Mouse (Mus musculus) forebrain, postnatal 0 days (tissue): ENCODE data around the gene Rnd2. TPM values are rescaled to one million over a fixed set of nuclear protein-coding genes. Genes with fewer than 3 reads are reported as not detected.
"Not testable (repeated sequence)": the region's sequence is repeated elsewhere in the genome, so short reads cannot be mapped to it uniquely, and the experiment has no call there.

Experiments
- ATAC-seq: fragments of 200-750 bp; cut with Nextera tagmentation; 2 replicates; pipeline ENCODE4 v1.8.0; 2017; ENCODE audit warnings: mild to moderate bottlenecking, moderate library complexity
- DNase-seq: peaks from one replicate; pipeline ENCODE4 v3.0.0-alpha.2; 2015
- H3K27ac ChIP-seq: fragments of 300-500 bp; sonication (generic); 2 replicates; pipeline ENCODE4 v1.5.1; 2014; ENCODE audit warnings: low read depth, mild to moderate bottlenecking, antibody characterized with exemption, low read length, moderate library complexity, mixed read lengths
- H3K27me3 ChIP-seq: fragments of 300-500 bp; sonication (generic); 2 replicates; pipeline ENCODE4 v1.6.1; 2014; ENCODE audit warnings: mild to moderate bottlenecking, low read length, mixed read lengths; ENCODE audit not compliant: insufficient read depth
- H3K36me3 ChIP-seq: fragments of 300-500 bp; sonication (generic); 2 replicates; pipeline ENCODE4 v1.6.1; 2014; ENCODE audit warnings: mild to moderate bottlenecking, moderate library complexity; ENCODE audit not compliant: insufficient read depth
- H3K4me1 ChIP-seq: fragments of 300-500 bp; sonication (generic); 2 replicates; pipeline ENCODE4 v1.6.1; 2014; ENCODE audit warnings: antibody characterized with exemption; ENCODE audit not compliant: insufficient read depth
- H3K4me2 ChIP-seq: fragments of 300-500 bp; sonication (generic); 2 replicates; pipeline ENCODE4 v1.6.1; 2014; ENCODE audit warnings: low read depth, mild to moderate bottlenecking, moderate library complexity
- H3K4me3 ChIP-seq: fragments of 300-500 bp; sonication (generic); 2 replicates; pipeline ENCODE4 v1.5.1; 2014; ENCODE audit warnings: low read depth, low read length, mixed read lengths
- H3K9ac ChIP-seq: fragments of 300-500 bp; sonication (generic); 2 replicates; pipeline ENCODE4 v1.6.1; 2014; ENCODE audit warnings: mild to moderate bottlenecking
- H3K9me3 ChIP-seq: fragments of 300-500 bp; sonication (generic); 2 replicates; pipeline ENCODE4 v1.6.1; 2016; ENCODE audit warnings: low read length
- CTCF ChIP-seq: sonication (generic); IDR thresholded peaks from 2 replicates; pipeline ENCODE4 v1.5.1; 2016; ENCODE audit warnings: antibody characterized with exemption, control low read depth, low read depth
- WGBS: fragments of 180-500 bp; shearing (Covaris S2); extraction: QIAGEN DNeasy Blood & Tissue Kit; methylation state at CpG from one replicate; pipeline ENCODE4 v1.1.7; 2014; 5-methylcytosine and 5-hydroxymethylcytosine counted together
- polyA plus RNA-seq: library from polyadenylated mRNA; unstranded; fragments of >200 nt; fragmentation: Nextera tagmentation; extraction: Ambion mirVana; gene quantifications from 2 replicates; pipeline ENCODE4 v1.2.1, GENCODE M21; 2015
- total RNA-seq: library from RNA; depleted of rRNA; stranded (reverse); fragments of >200 nt; gene quantifications from 2 replicates; pipeline ENCODE4 v1.2.3, GENCODE M21; 2014

The Rnd2 gene
- total and polyA plus RNA-seq, 2 experiments from 2014 or later, result 71.4 to 96.6 TPM

DNA sequence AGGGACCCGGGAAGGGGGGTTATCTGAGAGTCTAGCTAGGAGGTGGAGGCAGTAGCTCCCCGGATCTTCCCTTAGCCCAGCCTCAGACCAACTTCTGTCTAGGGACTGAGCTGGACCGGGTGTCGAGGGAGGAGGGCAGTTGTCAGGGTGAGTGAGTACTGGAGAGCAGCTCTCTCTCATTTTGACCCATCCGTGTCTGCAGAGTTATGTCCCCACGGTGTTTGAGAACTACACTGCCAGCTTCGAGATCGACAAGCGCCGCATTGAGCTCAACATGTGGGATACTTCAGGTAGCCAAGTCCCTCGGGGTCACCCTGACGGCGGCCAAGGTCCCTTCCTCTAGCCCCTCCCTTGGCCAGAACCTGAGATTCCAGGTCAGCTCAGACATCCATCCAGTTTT is 3.9 kb downstream of the Rnd2 start:
- H3K9ac ChIP-seq, result peak overlapping the region; percentile 74
- 3% methylated on average over 13 of the region's 13 CpGs for WGBS

DNA sequence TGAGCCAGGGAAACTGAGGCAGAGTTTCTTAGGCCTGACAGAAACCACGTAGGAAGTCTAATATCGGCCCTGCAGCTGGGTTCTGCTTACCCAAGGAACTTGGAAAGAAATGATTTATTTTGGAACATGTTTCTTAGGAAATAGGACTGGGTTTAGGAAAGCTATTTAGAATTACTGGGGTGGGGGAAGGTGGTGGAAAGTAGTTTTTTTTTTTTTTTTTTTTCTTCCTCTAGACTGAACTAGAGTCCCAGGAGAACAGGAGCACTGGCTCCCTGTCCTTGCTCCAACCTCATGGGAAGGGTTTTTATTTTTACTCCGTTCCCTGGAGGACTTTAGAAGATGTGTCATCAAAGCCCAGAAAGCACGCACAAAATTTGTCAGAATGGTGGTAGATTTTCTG is 4.4 kb downstream of the Rnd2 start:
- peak overlapping the region; percentile 85 for H3K4me2 ChIP-seq
- H3K27ac ChIP-seq, result no peak overlapping the region
- peaks cover 7% of the 10 kb centered on the region for H3K4me1 ChIP-seq
- peaks cover 16% of the 10 kb centered on the region for H3K36me3 ChIP-seq
- no peak for TF ChIP-seq CTCF
- no peak overlapping the region for H3K9ac ChIP-seq
- no peak for ATAC-seq
- no peaks in the 10 kb centered on the region for H3K9me3 ChIP-seq
- no peak for DNase-seq
- peak overlapping the region; percentile 70 for H3K4me3 ChIP-seq
- no peaks in the 10 kb centered on the region for H3K27me3 ChIP-seq
- 62% methylated on average over 4 of the region's 4 CpGs for whole genome bisulfite sequencing

More for the DNA sequence above, 3.9 kb downstream of the Rnd2 start:
- Histone ChIP-seq H3K4me1 (peaks cover 11% of the 10 kb centered on the region), H3K27me3 (no peaks in the 10 kb centered on the region), H3K4me2 (peak overlapping the region; percentile 85), H3K9me3 (no peaks in the 10 kb centered on the region), H3K27ac (peak overlapping the region; percentile 78; the same call in 1 of the 2 replicates), H3K36me3 (peaks cover 16% of the 10 kb centered on the region), H3K4me3 (peak overlapping the region; percentile 70)
- TF ChIP-seq CTCF, result no peak
- no peak for DNase-seq
- ATAC-seq, result no peak

DNA sequence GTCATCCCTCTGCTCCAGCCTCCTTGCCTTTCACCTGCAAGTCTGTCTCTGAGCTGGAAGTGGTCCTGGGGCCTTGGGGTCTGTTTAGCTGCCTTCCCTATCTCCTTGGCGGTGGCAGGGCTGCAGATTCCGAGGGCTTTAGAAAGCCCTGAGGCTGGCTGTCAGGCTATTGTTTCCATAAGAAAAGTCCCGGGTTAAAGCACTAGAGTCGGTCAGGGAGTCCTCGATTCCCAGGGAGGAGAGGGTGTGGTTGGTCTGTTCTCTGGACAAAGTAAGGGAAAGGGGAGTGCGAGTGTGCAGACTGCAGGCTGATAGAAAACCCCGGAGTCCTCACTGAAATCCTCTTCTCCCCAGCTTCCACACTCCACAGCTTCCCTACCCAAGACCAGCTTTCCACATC is 5.4 kb downstream of the Rnd2 start:
- H3K4me1 ChIP-seq, result no peaks in the 10 kb centered on the region
- WGBS, result 15% methylated on average over 7 of the region's 7 CpGs
- no peaks in the 10 kb centered on the region for H3K9me3 ChIP-seq
- H3K27ac ChIP-seq, result no peak overlapping the region
- DNase-seq (no peak), ATAC-seq (no peak)
- no peaks in the 10 kb centered on the region for H3K27me3 ChIP-seq
- no peak overlapping the region for H3K9ac ChIP-seq
- H3K36me3 ChIP-seq, result peaks cover 16% of the 10 kb centered on the region
- no peak overlapping the region for H3K4me3 ChIP-seq
- no peak for TF ChIP-seq CTCF
- H3K4me2 ChIP-seq, result no peak overlapping the region

DNA sequence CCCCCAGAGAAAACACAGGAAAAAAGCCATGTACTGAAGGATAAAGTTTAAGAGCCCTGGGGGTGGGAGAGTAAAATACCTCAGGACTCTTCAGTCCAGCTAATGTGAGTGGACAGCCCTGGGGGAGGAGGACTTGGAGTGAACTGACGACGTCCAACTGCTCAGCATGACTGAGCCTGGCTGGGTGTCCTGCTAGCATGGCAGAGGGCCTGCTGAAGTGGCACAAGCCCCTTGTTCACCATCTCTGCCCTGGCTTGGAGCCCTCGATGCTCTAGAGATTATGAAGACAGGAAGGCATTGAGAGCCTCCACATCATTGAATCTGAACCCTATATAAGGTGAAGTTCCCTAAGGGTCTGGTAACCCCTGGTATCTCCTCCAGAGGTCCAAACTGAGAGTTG is 7.1 kb downstream of the Rnd2 start:
- peaks cover 16% of the 10 kb centered on the region for H3K36me3 ChIP-seq
- no peak overlapping the region for H3K27ac ChIP-seq
- H3K4me3 ChIP-seq, result no peak overlapping the region
- no peaks in the 10 kb centered on the region for H3K27me3 ChIP-seq
- WGBS, result 60% methylated on average over 3 of the region's 3 CpGs
- no peak overlapping the region for H3K9ac ChIP-seq
- ATAC-seq (no peak), DNase-seq (no peak)
- H3K9me3 ChIP-seq, result no peaks in the 10 kb centered on the region
- H3K4me1 ChIP-seq, result no peaks in the 10 kb centered on the region
- H3K4me2 ChIP-seq, result no peak overlapping the region
- no peak for TF ChIP-seq CTCF

DNA sequence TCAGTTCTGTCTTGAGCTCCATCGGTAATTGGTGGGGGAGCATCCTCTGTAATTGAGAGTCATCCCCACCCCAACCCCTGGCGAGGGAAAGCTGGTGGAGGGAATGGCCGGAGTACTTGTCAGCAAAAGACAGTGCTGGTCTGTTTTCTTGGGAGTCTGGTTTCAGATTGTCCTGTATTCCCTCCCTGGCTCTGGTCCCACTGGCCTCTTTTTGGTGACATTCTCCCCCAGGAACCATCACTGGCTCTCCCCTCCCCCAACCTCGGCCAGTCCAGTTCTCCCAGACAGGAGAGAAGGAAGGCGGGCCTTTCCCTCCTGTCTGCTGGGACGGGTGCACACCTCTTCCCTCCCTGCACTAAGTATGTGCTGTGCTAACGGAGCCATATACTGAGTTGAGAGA is 7.5 kb downstream of the Rnd2 start:
- ATAC-seq, result no peak
- H3K9me3 ChIP-seq, result no peaks in the 10 kb centered on the region

DNA sequence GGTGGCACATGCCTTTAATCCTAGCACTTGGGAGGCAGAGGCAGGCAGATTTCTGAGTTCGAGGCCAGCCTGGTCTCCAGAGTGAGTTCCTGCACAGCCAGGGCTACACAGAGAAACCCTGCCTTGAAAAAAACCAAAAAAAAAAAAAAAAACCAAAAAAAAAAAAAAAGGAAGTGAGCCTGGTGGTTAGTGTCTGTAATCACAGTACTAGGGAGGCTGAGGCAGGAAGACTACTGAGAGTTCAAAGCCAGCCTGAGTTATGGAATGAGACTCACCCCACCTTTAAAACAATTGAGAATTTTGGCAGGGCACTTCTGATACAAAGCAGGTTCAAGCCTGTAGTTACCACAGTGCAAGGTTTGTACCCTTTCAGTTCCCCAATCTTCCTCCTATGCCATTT is 8.9 kb downstream of the Rnd2 start:
- DNase-seq, H3K4me2 ChIP-seq, H3K27me3 ChIP-seq, H3K9me3 ChIP-seq, H3K4me1 ChIP-seq, ATAC-seq, H3K27ac ChIP-seq, H3K4me3 ChIP-seq, H3K9ac ChIP-seq: not testable (repeated sequence)
- 79% methylated on average over 1 of the region's 1 CpGs for WGBS
- H3K36me3 ChIP-seq, result peaks cover 16% of the 10 kb centered on the region

More for the DNA sequence above, 7.5 kb downstream of the Rnd2 start:
- Histone ChIP-seq H3K27me3 (no peaks in the 10 kb centered on the region), H3K27ac (no peak overlapping the region), H3K9ac (no peak overlapping the region), H3K4me3 (no peak overlapping the region), H3K4me2 (no peak overlapping the region), H3K36me3 (peaks cover 16% of the 10 kb centered on the region), H3K4me1 (peaks cover 3% of the 10 kb centered on the region; the same call in 1 of the 2 replicates)
- no peak for TF ChIP-seq CTCF
- WGBS, result 57% methylated on average over 7 of the region's 7 CpGs
- DNase-seq, result no peak

DNA sequence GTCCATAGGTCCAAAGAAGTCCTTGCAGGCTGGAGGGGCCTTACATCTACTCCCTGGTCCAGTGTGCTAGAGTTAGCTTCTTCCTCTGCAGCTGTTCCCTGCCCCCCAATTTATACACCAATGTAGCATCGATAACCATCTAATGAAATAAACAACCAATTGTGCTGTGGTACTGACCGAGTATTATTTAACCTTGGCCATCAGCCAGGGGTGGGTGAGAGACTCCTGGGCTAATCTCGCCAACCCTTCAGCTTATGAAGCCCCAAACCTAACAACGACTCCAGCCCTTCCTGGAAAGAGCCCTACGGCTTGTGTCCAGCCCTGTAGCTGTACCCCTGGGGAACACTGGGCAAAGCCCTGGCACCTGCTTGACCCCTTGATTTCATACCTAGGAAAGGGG is 9.5 kb downstream of the Rnd2 start:
- DNase-seq, result no peak
- peaks cover 16% of the 10 kb centered on the region for H3K36me3 ChIP-seq
- no peak overlapping the region for H3K9ac ChIP-seq
- no peak overlapping the region for H3K4me3 ChIP-seq
- 50% methylated on average over 5 of the region's 5 CpGs for WGBS
- no peak overlapping the region for H3K4me2 ChIP-seq
- H3K27ac ChIP-seq, result no peak overlapping the region
- H3K4me1 ChIP-seq, result peaks cover 8% of the 10 kb centered on the region; the same call in 1 of the 2 replicates
- ATAC-seq, result no peak
- no peaks in the 10 kb centered on the region for H3K9me3 ChIP-seq
- no peaks in the 10 kb centered on the region for H3K27me3 ChIP-seq
- TF ChIP-seq CTCF, result no peak

DNA sequence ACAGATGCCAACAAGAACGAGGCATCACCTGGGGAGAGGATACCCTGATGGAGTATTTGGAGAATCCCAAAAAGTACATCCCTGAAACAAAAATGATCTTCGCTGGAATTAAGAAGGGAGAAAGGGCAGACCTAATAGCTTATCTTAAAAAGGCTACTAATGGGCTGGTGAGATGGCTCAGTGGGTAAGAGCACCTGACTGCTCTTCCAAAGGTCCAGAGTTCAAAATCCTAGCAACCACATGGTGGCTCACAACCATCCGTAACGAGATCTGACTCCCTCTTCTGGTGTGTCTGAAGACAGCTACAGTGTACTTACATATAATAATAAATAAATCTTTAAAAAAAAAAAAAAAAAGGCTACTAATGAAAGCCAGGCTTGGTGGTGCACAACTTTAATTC is 11.6 kb downstream of the Rnd2 start:
- not testable (repeated sequence) for H3K4me3 ChIP-seq, H3K27me3 ChIP-seq, H3K36me3 ChIP-seq, H3K9ac ChIP-seq, H3K4me2 ChIP-seq, H3K9me3 ChIP-seq, H3K4me1 ChIP-seq, H3K27ac ChIP-seq, ATAC-seq, DNase-seq
- WGBS, result 77% methylated on average over 4 of the region's 4 CpGs
